Mouse (Mus musculus): Measurements from ENCODE around the gene Aip. TPM values are rescaled to one million over a fixed set of nuclear protein-coding genes. Genes with fewer than 3 reads are reported as not detected.

Gene Aip
- polyA plus RNA-seq, 1 experiment from 2014 or later = 93.8 TPM

DNA sequence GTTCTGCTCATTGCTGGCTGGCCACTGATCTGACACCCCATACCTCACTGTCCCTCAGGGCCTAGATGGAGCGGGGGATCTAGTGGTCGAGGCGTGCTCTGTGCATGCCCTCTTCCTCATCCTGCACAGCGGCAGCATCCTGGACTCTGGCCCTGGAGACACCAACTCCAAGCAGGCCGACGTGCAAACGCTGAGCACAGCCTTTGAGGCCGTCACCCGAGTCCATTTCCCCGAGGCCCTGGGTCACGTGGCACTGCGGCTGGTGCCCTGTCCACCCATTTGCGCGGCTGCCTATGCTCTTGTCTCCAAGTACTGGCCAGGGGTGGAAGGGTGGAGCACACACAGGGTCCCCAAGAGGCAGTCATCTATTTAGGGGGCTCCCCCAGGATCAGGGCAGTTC lies 19.0 kb downstream of the Aip start:
- DNase-seq (ENCODE audit: low spot score) (no peak), ATAC-seq (ENCODE audit: low FRiP score) (no peak)
- H3K27me3 ChIP-seq (ENCODE audit: control insufficient read depth, insufficient read depth, low read length) = peaks cover 4% of the 10 kb centered on the region; the same call in 1 of the 2 replicates
- WGBS = 91% methylated on average over 14 of the region's 14 CpGs
- no peak overlapping the region for H3K4me3 ChIP-seq (replicated peaks; ENCODE audit: low read length)
- no peaks in the 10 kb centered on the region for H3K9me3 ChIP-seq (ENCODE audit: control insufficient read depth, low read length)
- H3K4me1 ChIP-seq (replicated peaks; ENCODE audit: control insufficient read depth, insufficient read depth, low read length) = peaks cover 5% of the 10 kb centered on the region; the same call in 1 of the 2 replicates
- H3K4me2 ChIP-seq (replicated peaks) = no peak overlapping the region
- H3K36me3 ChIP-seq (replicated peaks; ENCODE audit: control insufficient read depth, insufficient read depth) = peaks cover 46% of the 10 kb centered on the region
- no peak overlapping the region for H3K27ac ChIP-seq
- no peak overlapping the region for H3K9ac ChIP-seq

GRCm38 (mm10) chr19:4104675-4105194 lies 20.9 kb downstream of the Aip start:
- Histone ChIP-seq H3K9ac (no peak overlapping the region), H3K36me3 (replicated peaks; ENCODE audit: control insufficient read depth, insufficient read depth) (peaks cover 30% of the 10 kb centered on the region), H3K4me2 (replicated peaks) (no peak overlapping the region), H3K9me3 (ENCODE audit: control insufficient read depth, low read length) (no peaks in the 10 kb centered on the region), H3K27ac (no peak overlapping the region), H3K27me3 (ENCODE audit: control insufficient read depth, insufficient read depth, low read length) (peaks cover 9% of the 10 kb centered on the region; the same call in 1 of the 2 replicates), H3K4me3 (replicated peaks; ENCODE audit: low read length) (no peak overlapping the region), H3K4me1 (replicated peaks; ENCODE audit: control insufficient read depth, insufficient read depth, low read length) (peaks cover 20% of the 10 kb centered on the region)
- 91% methylated on average over 16 of the region's 16 CpGs for WGBS
- ATAC-seq (ENCODE audit: low FRiP score) (no peak), DNase-seq (ENCODE audit: low spot score) (no peak)

- ATAC-seq (ENCODE audit: low FRiP score) (no peak), DNase-seq (ENCODE audit: low spot score) (no peak)
- Histone ChIP-seq H3K9me3 (ENCODE audit: control insufficient read depth, low read length) (no peaks in the 10 kb centered on the region), H3K4me1 (replicated peaks; ENCODE audit: control insufficient read depth, insufficient read depth, low read length) (peaks cover 30% of the 10 kb centered on the region), H3K27me3 (ENCODE audit: control insufficient read depth, insufficient read depth, low read length) (peaks cover 9% of the 10 kb centered on the region; the same call in 1 of the 2 replicates), H3K4me3 (replicated peaks; ENCODE audit: low read length) (no peak overlapping the region), H3K4me2 (replicated peaks) (no peak overlapping the region), H3K27ac (no peak overlapping the region), H3K36me3 (replicated peaks; ENCODE audit: control insufficient read depth, insufficient read depth) (peaks cover 27% of the 10 kb centered on the region), H3K9ac (no peak overlapping the region)
- WGBS = 88% methylated on average over 3 of the region's 3 CpGs
Observed at GRCm38 (mm10) chr19:4103792-4104191, 21.9 kb downstream of the Aip start.

DNA sequence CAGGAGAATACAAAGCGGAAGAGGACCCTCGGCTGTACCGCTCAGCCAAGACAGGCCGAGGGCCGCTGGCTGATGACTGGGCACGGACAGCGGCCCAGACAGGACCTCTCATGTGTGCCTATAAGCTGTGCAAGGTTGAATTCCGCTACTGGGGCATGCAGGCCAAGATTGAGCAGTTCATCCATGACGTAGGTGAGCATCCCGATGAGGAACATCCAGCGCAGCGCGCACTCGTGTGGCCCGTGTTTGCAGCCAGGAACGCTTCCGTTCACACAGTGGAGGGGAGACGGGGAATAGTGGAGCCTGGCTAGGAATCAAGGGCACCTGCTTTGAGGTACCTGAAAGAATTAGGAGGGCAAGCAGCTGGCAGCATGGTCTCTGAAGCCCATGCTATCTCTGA lies 22.4 kb downstream of the Aip start:
- WGBS = 93% methylated on average over 18 of the region's 18 CpGs

GRCm38 (mm10) chr19:4102626-4103025 lies 23.0 kb downstream of the Aip start:
- Histone ChIP-seq H3K4me2 (replicated peaks) (no peak overlapping the region), H3K36me3 (replicated peaks; ENCODE audit: control insufficient read depth, insufficient read depth) (peaks cover 17% of the 10 kb centered on the region), H3K27ac (no peak overlapping the region), H3K4me1 (replicated peaks; ENCODE audit: control insufficient read depth, insufficient read depth, low read length) (peaks cover 38% of the 10 kb centered on the region), H3K27me3 (ENCODE audit: control insufficient read depth, insufficient read depth, low read length) (peaks cover 9% of the 10 kb centered on the region; the same call in 1 of the 2 replicates), H3K4me3 (replicated peaks; ENCODE audit: low read length) (no peak overlapping the region), H3K9ac (no peak overlapping the region), H3K9me3 (ENCODE audit: control insufficient read depth, low read length) (no peaks in the 10 kb centered on the region)
- WGBS = 93% methylated on average over 12 of the region's 12 CpGs
- ATAC-seq (ENCODE audit: low FRiP score) (no peak), DNase-seq (ENCODE audit: low spot score) (no peak)

More for the DNA sequence above, 22.4 kb downstream of the Aip start:
- H3K9ac ChIP-seq = no peak overlapping the region
- H3K4me2 ChIP-seq (replicated peaks) = no peak overlapping the region
- H3K9me3 ChIP-seq (ENCODE audit: control insufficient read depth, low read length) = no peaks in the 10 kb centered on the region
- H3K27me3 ChIP-seq (ENCODE audit: control insufficient read depth, insufficient read depth, low read length) = peaks cover 9% of the 10 kb centered on the region; the same call in 1 of the 2 replicates
- peaks cover 22% of the 10 kb centered on the region for H3K36me3 ChIP-seq (replicated peaks; ENCODE audit: control insufficient read depth, insufficient read depth)
- no peak overlapping the region for H3K27ac ChIP-seq
- DNase-seq (ENCODE audit: low spot score) (no peak), ATAC-seq (ENCODE audit: low FRiP score) (no peak)
- H3K4me3 ChIP-seq (replicated peaks; ENCODE audit: low read length) = no peak overlapping the region
- H3K4me1 ChIP-seq (replicated peaks; ENCODE audit: control insufficient read depth, insufficient read depth, low read length) = peaks cover 33% of the 10 kb centered on the region

DNA sequence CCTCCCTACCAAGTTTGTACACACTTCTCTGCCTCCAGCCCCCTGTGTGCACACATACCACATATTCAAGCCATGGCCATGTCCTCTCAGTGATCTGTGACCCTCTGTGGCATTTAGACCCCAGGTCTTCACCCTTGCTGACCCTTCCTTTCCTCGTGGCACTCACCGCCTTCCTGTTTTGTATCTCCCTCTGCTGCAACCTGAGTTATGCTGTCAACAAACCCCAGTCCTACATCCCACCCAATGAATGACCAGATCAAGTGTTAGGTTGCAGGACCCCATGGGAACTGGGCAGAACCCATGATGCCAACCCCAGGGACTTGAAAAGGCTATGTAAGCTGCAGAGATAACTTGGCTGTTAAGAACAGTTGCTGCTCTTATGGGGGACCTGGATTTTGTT lies 23.6 kb downstream of the Aip start:
- Histone ChIP-seq H3K4me3 (replicated peaks; ENCODE audit: low read length) (peak overlapping the region; percentile 64), H3K9ac (peak overlapping the region; percentile 75), H3K27me3 (ENCODE audit: control insufficient read depth, insufficient read depth, low read length) (peaks cover 9% of the 10 kb centered on the region; the same call in 1 of the 2 replicates), H3K4me1 (replicated peaks; ENCODE audit: control insufficient read depth, insufficient read depth, low read length) (peaks cover 40% of the 10 kb centered on the region), H3K27ac (no peak overlapping the region), H3K4me2 (replicated peaks) (peak overlapping the region; percentile 86), H3K36me3 (replicated peaks; ENCODE audit: control insufficient read depth, insufficient read depth) (peaks cover 15% of the 10 kb centered on the region), H3K9me3 (ENCODE audit: control insufficient read depth, low read length) (no peaks in the 10 kb centered on the region)
- WGBS = 94% methylated on average over 2 of the region's 2 CpGs
- DNase-seq (ENCODE audit: low spot score) (no peak), ATAC-seq (ENCODE audit: low FRiP score) (no peak)

DNA sequence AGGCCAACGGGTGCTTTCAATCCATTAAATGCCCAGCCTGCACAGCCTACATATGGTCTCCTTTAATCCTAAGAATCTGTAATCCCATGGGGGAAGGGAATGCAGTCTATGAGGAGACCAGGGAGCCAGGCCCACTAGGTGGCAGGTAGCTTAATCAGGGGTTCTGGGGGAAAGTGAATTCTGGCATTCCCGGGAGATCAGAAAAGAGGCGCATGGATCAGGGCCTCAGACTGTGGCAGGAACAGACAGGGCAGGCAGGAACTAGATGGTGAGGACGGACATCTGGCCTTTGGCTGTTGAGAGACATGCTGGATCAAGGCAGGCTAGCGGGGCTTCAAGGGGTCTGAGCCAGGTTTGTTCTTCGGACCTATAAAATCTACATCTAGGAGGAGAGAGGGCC lies 24.2 kb downstream of the Aip start:
- ATAC-seq (ENCODE audit: low FRiP score) = no peak
- peak overlapping the region; percentile 53 for H3K27ac ChIP-seq
- H3K4me3 ChIP-seq (replicated peaks; ENCODE audit: low read length) = peak overlapping the region; percentile 64
- WGBS = 63% methylated on average over 6 of the region's 6 CpGs
- H3K36me3 ChIP-seq (replicated peaks; ENCODE audit: control insufficient read depth, insufficient read depth) = peaks cover 15% of the 10 kb centered on the region
- H3K9ac ChIP-seq = peak overlapping the region; percentile 75
- peaks cover 9% of the 10 kb centered on the region; the same call in 1 of the 2 replicates for H3K27me3 ChIP-seq (ENCODE audit: control insufficient read depth, insufficient read depth, low read length)
- no peak for DNase-seq (ENCODE audit: low spot score)
- H3K4me2 ChIP-seq (replicated peaks) = peak overlapping the region; percentile 86
- H3K9me3 ChIP-seq (ENCODE audit: control insufficient read depth, low read length) = no peaks in the 10 kb centered on the region
- H3K4me1 ChIP-seq (replicated peaks; ENCODE audit: control insufficient read depth, insufficient read depth, low read length) = peaks cover 41% of the 10 kb centered on the region

- Histone ChIP-seq H3K27me3 (ENCODE audit: control insufficient read depth, insufficient read depth, low read length) (peaks cover 9% of the 10 kb centered on the region; the same call in 1 of the 2 replicates), H3K9ac (peak overlapping the region; percentile 75), H3K9me3 (ENCODE audit: control insufficient read depth, low read length) (no peaks in the 10 kb centered on the region), H3K36me3 (replicated peaks; ENCODE audit: control insufficient read depth, insufficient read depth) (peaks cover 11% of the 10 kb centered on the region), H3K4me2 (replicated peaks) (peak overlapping the region; percentile 86), H3K4me1 (replicated peaks; ENCODE audit: control insufficient read depth, insufficient read depth, low read length) (peaks cover 48% of the 10 kb centered on the region), H3K27ac (peak overlapping the region; percentile 53), H3K4me3 (replicated peaks; ENCODE audit: low read length) (peak overlapping the region; percentile 64)
- under 1% methylated on average over 52 of the region's 52 CpGs for WGBS
- ATAC-seq (ENCODE audit: low FRiP score) (no peak; the same call in 1 of the 2 replicates), DNase-seq (ENCODE audit: low spot score) (peak; percentile 59)
Observed at GRCm38 (mm10) chr19:4100718-4101261, 24.9 kb downstream of the Aip start.

DNA sequence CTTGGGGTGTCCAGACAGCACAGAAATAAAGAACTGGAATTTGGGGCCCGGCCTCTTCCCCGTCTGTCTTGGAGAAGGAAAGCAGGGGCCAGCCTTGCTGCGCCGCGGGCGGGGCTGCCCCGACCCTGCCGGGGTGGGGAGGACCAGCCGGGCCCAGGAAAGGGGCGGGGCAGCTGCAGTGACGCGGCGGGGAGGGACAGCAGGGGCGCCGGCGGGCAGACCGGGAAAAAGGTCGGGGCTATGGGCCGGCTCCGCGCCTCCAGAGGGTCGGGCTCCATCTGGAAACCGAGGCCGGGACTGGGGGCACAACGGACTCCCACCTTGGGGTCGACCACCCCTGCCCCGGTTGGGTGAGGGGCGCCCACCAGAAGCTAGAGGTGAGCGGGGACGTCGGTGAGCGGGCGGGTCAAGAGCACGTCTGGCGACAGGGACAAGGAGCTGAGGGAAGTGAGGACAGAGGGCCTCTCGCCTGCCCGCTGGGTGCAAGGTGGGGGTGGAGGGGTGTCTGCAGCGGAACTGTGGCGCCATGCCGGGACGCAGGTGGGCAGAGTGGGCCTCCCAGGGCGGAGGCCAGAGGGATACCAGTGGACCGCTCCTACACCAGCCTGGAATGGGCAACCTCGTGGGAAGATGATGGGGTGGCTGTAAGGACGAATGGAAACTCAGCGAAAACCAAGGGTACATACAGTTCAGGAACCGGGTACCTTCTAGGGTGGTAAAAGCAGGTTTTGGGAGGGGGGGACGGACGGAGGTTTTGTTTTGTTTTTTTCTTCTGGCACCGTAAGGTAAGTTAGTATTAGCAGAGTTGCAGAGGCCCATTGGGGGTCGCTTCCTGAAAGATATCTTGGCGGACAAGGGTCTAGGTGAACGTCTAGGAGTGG lies 25.6 kb downstream of the Aip start, which contains the start of gene Pitpnm1:
Gene Pitpnm1 (plus strand): TSS at position 162 of the 881 bp plus-strand sequence.
- peaks cover 9% of the 10 kb centered on the region; the same call in 1 of the 2 replicates for H3K27me3 ChIP-seq (ENCODE audit: control insufficient read depth, insufficient read depth, low read length)
- WGBS = under 1% methylated on average over 52 of the region's 53 CpGs
- no peak for DNase-seq (ENCODE audit: low spot score)
- H3K9ac ChIP-seq = peak within 1 kb of the TSS; percentile 75
- ATAC-seq (ENCODE audit: low FRiP score) = no peak
- peaks cover 5% of the 10 kb centered on the region for H3K36me3 ChIP-seq (replicated peaks; ENCODE audit: control insufficient read depth, insufficient read depth)
- H3K9me3 ChIP-seq (ENCODE audit: control insufficient read depth, low read length) = no peaks in the 10 kb centered on the region
- peak within 1 kb of the TSS; percentile 64 for H3K4me3 ChIP-seq (replicated peaks; ENCODE audit: low read length)
- H3K4me1 ChIP-seq (replicated peaks; ENCODE audit: control insufficient read depth, insufficient read depth, low read length) = peaks cover 48% of the 10 kb centered on the region
- peak within 1 kb of the TSS; percentile 53 for H3K27ac ChIP-seq
- H3K4me2 ChIP-seq (replicated peaks) = peak within 1 kb of the TSS; percentile 86

All from hindbrain, embryonic 14.5 days (tissue).